Mouse (Mus musculus): ENCODE measurements around the gene Dcaf7. TPM values are rescaled to one million over a fixed set of nuclear protein-coding genes. Genes with fewer than 3 reads are reported as not detected.
"Not testable (repeated sequence)": the region's sequence is repeated elsewhere in the genome, so short reads cannot be mapped to it uniquely, and the experiment has no call there.

The Dcaf7 gene
- polyA plus RNA-seq (2012; rRNA removed) = 127 and 132 TPM in 2 replicates

DNA sequence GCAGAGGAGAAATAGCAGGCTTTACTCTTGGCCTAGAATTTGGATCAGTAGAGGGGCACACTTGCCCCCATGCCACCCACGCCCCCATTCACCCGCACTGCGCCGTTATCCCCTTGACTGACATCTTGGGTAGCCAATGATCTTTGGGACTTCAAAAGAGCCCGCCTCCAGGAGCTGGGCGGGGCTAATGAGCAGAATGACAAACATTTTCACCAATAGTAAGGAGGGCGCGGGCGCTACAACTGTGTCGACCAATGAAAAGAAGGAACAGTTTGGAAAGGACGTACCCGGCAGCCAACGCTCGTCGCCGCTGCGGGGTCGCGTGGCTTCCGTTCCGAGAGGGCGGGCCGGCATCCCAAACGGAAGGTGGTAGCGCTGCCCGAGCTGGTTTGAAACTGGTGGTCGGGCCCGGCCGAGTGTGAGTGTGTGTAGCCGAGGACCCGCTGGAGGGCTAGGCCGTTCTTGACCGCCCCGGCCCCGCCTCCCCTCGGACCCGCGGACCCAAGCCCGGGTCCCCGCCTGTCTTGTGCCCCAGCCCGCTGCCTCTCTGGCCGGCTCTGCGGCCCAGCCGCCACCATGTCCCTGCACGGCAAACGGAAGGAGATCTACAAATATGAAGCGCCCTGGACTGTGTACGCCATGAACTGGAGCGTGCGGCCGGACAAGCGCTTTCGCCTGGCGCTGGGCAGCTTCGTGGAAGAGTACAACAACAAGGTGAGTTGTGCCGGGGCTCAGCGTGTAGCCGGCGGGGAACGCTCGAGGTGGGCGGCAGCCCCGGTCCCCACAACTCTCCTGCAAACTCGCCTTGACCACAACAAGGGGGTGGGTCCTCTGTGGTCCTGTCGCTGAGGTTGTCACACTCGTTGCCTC is at the start of gene Dcaf7:
Dcaf7 (plus strand) TSS at position 325 of the 870 bp plus-strand sequence.
- peak; percentile 97 to 100 for DNase-seq (ENCODE audit: extremely low spot score in 1 of 2, low spot score in 1 of 2)

DNA sequence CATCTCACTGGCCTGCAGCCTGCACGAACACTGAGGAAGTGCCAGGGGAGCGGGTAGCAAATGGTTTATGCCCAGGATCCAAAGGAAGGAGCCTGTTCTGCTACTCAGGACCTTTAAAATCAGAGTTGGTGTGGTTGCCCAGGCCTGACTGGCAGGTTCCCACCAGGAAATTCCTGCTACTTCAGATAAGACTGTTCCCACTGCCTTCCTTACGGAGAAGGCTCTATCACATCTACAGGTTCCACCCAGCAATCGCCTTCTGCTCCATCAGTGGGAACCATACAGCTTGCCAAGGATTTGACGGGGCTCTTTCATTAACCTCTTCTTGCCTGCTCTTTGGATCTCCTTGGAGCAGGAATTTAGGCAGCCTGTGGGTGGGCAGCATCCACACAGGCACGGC is 49.2 kb upstream of the Dcaf7 start:
- DNase-seq (ENCODE audit: extremely low spot score in 1 of 2, low spot score in 1 of 2) = no peak

DNA sequence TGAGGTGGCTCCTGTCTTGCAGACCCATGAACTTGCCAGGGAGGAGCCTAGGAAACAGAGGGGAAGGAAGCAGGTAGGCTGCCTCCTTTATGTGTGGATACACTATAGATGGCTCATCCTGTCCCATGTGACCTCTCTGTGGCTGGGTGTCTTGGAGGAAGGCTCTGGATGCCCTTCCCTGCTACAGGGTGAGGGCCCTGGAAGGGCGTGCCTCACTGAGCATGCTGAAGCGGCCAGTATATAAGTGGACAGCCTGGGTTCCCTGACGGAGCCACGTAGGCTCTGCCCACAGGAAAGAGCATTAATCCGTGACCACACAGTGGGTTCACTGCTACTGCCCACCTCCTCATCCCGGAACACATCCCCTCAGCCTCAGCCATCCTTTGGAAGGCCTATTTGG is 47.2 kb upstream of the Dcaf7 start:
- no peak for DNase-seq (ENCODE audit: extremely low spot score in 1 of 2, low spot score in 1 of 2)

DNA sequence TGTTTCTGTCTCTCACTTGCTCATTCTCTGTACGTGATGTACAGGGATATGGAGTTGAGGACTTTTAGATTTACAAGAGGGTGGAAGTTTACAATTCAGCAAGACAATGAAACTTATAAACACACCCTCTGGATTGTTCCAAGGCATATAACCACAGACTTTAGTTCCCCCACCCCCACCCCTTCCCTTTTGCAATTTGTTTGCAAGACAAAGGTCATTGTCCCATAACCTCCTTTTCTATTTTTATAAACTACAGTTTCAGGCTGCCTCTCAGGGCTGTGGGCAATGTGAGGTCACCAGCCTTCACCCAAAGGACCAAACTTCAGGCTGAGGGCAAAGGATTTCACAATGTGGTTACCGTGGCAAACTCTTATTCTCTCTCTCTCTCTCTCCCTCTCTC is 46.4 kb upstream of the Dcaf7 start:
- DNase-seq (ENCODE audit: extremely low spot score in 1 of 2, low spot score in 1 of 2) = no peak

DNA sequence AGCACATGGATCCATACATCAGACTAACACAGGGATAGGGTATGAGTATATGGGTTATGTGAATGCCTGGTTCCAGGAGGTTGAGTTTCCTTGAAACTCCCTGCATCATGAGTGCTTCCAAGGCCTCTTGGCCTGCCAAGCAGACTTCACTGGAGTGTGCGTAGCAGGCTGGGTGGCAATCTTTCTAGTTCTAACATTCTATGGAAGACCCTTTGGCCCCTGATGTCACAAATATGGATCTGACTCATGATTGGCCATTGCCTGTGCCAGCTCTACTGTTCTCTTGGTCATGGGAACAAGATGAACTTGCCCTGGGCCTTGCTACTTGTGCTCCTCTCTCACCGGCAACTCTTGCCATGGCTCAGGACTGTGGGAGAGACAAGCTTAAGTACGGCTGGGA is 42.3 kb upstream of the Dcaf7 start, which contains the start of gene Ace3:
Ace3 (plus strand) TSS at position 301 of the 400 bp plus-strand sequence.
- DNase-seq (ENCODE audit: extremely low spot score in 1 of 2, low spot score in 1 of 2) = no peak

DNA sequence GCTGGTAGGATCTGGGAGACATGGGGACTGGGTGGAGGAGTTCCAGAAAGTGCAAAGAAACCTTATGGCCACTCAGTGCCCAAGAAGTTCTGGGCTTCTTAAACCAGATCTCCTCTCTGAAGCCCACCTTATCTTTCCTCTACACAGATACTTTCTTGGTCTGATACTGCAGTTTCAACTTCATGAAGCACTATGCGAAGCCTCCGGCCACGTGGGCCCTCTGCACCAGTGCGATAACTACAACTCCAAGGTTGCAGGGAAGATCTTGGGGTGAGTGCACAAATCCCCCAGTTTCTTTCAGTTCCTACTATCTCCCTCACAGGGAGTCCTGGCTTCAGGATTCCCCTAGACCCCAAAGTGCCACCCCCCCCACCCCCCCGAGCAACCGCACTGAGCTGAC is 36.6 kb upstream of the Dcaf7 start:
- DNase-seq (ENCODE audit: extremely low spot score in 1 of 2, low spot score in 1 of 2) = no peak

DNA sequence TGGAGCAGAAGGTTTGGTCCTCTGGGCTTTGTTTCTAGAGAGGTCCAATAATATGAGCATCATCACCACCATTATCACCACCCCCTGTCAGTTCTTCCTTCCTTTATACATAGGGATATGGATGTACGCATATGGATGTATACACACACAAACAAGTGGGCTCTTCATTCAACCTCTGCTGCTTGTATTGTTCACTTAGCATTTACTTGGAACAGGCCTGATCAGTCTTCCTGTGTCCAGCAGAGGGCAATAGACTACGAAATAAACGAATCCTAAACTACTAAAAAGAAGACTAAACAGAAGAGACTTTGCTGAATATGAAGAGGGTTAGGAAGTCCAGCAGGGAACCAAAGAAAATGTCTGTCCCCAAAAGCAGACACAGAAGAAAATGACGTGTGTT is 35.0 kb upstream of the Dcaf7 start:
- peak in 1 of 2 experiments; percentile 69 for DNase-seq (ENCODE audit: extremely low spot score in 1 of 2, low spot score in 1 of 2)

DNA sequence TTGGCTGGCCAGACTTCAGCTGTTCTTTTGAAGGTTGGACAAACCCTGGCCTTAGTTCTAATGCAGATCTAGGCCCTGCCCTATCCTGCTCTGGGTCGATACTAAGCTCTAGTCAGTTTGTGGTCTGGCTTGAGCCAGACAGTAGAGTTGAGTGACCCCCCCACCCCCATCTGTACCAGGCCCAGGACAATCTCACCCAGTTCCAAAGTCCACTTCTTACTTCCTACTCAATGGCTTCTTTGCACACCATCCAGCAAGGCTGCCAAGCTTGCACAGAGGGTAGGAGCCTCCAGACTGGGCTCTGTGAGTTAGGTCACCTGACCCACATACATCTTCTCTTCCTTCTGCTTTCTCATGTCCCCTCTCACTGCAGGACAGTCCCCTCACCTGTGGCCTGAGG is 32.1 kb upstream of the Dcaf7 start:
- DNase-seq (ENCODE audit: extremely low spot score in 1 of 2, low spot score in 1 of 2) = no peak

DNA sequence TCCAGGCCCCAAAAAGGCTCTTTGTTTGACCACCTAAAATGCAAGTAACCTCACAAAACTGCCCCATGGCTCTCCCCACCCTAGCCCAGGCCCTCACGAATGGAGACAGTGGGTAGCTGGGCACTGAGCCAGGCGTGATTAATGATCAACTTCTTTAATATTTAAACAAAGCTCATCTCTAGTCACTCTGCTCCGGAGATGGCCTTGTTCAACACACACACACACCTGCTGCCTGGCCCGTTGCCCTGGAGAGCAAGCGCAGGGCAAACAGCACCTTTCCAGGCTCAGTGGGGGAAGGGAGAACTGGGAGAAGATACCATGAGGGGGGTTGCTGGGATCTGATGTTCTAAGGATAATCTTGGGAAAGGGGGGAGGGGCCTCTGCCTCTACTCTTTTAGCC is 30.7 kb upstream of the Dcaf7 start:
- no peak for DNase-seq (ENCODE audit: extremely low spot score in 1 of 2, low spot score in 1 of 2)

DNA sequence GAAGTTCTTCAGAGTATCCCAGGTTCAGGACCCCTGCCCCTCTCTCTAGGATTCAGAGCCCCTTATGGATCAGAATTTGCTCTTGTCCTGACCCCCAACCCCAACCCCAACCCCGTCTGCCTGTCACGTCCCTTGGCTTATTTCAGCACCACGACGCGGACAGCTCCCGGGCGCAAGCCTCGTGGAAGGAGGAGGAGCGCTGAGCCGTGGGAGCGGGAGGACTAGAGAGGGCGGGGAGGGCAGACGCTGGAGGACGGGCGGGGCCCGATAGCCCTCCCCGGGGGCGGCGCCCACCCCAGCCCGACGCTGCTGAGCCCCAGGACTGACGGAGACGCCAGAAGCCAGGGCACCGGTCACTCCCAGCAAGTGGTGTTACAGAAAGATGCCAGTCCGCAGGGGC is 28.9 kb upstream of the Dcaf7 start, which contains the start of gene Kcnh6:
Kcnh6 (plus strand) TSS at position 304 of the 400 bp plus-strand sequence.
- no peak for DNase-seq (ENCODE audit: extremely low spot score in 1 of 2, low spot score in 1 of 2)

DNA sequence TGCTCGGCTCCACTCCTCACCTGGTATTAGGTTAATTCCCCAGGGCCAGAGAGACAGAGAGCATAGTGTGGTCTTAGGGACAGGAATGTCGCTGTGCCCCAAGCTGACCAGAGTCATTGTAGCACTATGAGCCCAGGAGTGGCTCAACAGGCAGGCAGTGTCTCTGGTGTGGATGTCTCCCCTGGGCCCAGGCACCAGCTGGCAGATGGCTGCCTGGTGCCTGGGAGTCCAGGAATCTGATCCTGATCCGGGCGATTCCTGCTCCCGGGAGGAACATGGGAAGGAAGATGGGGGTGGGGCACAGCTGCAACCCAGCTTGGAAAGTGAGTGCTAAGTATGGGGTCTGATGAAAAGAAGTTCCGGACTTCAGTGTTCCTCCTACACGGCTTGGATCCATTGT is 24.0 kb upstream of the Dcaf7 start:
- no peak for DNase-seq (ENCODE audit: extremely low spot score in 1 of 2, low spot score in 1 of 2)

DNA sequence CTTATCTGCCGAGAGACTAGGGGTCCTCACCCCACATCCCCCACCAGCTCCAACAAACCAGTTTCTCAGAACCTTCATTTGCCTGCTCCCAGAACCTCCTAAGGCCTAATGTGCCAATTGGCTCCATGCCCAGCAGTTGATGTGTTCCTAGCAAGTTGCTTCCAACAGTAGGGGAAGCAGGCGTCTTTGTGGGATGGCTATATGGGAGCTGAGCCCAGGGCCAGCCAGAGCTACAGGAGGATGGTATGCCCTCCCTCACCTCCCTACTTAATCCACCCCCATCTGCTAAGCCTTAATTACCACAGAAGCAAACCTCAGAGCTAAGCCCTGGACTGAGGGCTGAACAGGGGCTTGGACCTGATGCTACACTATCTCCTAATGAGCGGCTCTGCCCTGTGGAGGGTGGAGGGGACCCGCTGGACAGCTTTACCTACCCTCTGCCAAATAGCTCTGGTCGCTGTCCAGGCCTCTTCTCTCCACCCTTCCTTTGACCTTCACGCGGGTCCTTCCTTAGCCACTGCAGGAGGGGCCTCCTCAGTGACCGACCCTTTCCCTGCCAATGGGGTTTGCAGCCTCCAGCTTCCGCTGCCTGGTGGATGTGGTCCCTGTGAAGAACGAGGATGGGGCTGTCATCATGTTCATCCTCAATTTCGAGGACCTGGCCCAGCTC is 23.0 kb upstream of the Dcaf7 start:
- DNase-seq (ENCODE audit: extremely low spot score in 1 of 2, low spot score in 1 of 2) = peak in 1 of 2 experiments; percentile 56

DNA sequence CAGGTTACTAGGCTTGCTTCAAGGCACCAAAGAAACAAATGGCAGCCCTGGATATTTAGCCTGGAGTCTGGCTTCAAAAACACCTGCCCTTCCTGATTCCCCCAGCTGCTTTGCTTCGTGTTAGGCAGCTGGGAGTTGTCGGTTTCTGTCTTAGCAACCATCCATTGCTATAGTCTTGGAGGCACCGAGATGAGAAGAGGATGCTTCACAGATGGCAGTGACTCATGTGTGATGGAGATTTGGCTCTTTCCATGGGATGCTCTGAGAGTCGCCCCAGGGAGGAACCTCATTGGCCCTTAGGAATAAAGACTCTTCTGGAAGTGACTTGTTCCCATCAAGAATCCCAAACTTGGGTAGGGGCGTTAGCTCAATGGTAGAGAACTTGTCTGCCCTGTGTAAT is 20.2 kb upstream of the Dcaf7 start:
- peak in 1 of 2 experiments; percentile 44 for DNase-seq (ENCODE audit: extremely low spot score in 1 of 2, low spot score in 1 of 2)

DNA sequence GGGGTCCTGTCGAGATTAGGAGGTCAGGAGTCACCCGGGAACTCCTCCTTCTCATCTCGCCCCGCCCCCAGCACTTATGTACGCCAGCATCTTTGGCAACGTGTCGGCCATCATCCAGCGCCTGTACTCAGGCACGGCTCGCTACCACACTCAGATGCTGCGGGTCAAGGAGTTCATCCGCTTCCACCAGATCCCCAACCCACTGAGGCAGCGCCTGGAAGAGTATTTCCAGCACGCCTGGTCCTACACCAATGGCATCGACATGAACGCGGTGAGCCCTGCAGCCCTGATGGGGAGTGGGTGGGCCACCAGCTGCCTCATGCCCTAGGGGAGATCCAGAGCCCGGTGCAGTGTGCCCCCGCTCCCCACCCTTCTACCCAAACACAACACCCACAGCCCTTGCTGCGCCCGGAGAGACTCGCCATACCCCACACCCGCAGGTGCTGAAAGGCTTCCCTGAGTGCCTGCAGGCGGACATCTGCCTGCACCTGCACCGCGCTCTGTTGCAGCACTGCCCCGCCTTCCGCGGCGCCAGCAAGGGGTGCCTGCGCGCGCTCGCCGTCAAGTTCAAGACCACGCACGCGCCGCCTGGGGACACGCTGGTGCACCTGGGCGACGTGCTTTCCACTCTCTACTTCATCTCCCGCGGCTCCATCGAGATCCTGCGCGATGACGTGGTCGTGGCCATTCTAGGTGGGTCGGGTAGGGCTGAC is 16.5 kb upstream of the Dcaf7 start:
- peak in 1 of 2 experiments; percentile 54 for DNase-seq (ENCODE audit: extremely low spot score in 1 of 2, low spot score in 1 of 2)

DNA sequence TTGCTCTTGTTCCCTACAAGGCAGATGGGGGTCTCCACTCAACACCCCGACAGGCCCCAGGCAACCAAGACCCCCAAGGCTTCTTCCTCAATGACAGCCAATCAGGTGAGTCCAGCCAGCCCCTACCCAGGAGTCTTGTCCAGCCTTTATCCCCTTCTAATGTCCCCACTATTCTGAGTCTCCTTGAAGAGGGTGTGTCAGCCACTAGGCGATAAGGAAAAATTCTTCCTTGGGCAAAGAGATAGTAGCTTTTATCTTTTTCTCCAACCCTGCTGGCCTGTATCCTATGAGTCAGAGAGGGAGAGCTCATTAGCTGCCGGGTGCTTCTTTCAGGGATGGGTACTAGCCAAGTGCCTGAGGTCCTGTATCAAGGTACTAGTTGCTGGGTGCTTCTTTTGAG is 10.9 kb upstream of the Dcaf7 start:
- DNase-seq (ENCODE audit: extremely low spot score in 1 of 2, low spot score in 1 of 2) = no peak

DNA sequence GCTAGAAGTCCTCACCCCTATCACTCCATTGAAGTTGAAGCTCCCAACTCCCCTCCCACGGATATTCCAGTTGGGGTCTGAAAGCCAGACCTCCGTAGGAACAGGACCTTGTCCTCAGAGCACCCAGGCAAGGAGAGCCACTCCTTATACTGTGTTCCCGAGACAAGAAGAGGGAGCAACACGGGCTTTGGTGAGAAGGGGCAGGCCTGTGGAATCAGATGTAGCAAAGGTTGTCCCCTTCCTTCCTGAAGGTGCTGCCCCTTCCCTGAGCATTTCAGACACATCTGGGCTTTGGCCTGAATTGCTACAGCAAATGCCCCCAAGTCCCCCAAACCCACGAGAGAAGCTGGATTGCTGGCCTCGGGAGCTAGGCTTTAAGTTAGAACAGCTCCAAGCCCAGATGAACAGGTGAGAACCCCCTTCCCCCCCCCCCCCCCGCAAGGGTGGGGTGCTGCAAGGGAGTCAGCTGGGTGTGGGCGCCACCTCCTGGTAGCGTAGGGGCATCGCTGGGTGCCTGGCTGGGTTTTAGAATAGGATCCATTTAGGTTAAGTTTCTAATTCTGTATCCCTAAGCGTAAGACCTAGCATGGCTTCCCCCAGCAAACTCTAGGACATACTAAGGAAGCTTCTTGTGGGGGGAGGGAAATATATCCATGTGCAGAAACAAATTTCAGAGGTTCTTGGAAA is 10.1 kb upstream of the Dcaf7 start:
- DNase-seq (ENCODE audit: extremely low spot score in 1 of 2, low spot score in 1 of 2) = peak; percentile 44 to 84

DNA sequence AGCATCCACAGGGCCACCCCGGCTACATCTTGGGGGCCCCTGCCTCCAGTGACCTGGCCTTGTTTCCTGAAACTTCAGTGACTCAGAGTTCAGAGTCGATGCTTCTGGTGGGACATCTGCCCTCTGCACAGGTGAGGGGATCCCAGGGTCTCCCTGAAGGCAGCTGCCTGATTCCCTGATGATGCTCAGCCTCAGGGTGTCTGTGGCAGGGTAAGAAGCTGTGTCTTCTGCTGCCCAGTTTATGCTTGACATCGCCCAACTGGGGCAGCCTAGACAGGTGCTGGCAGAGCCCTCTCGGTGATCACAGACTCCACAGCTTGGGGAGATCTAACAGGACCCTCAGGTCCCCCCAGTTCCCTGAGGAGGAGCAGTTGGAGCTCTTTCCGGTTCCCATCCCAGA is 9.1 kb upstream of the Dcaf7 start:
- no peak for DNase-seq (ENCODE audit: extremely low spot score in 1 of 2, low spot score in 1 of 2)

DNA sequence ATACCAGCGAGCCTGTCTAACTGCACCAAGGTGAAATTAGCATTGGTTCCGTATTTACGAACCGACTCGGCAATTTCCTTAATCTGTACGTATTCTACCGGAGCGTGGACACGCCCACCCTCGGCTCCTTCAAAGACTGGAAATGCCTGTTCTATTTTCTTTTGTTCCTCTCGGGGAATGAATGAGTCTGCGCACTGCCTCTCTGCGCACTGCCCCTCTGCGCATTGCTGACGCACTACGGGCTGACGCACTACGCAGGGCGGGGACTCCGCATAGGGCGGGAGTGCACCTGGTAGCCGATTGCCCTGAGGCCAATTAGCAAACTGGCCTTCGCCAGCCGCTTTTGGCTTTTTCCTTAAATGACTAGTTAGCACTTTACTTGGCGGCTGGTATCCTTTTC is 4.6 kb upstream of the Dcaf7 start:
- DNase-seq (ENCODE audit: extremely low spot score in 1 of 2, low spot score in 1 of 2) = not testable (repeated sequence)

DNA sequence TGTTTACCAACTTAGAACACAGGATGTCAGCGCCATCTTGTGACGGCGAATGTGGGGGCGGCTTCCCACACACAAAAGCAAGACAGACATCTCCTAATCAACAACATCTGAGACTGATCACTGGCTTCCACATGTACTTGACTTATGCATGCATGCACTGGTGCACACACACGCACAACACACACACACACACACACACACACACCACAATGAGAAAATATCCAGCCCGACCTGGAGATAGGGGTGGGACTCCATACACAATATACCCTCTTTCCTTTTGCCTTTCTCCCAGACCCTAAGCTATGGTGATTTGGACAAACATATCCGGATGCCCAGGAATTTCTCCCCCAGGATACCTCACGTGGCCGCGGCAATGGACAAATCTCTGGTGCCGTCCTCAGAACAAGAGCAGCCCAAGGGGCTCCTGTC is 3.2 kb upstream of the Dcaf7 start:
- DNase-seq (ENCODE audit: extremely low spot score in 1 of 2, low spot score in 1 of 2) = peak in 1 of 2 experiments; percentile 26

DNA sequence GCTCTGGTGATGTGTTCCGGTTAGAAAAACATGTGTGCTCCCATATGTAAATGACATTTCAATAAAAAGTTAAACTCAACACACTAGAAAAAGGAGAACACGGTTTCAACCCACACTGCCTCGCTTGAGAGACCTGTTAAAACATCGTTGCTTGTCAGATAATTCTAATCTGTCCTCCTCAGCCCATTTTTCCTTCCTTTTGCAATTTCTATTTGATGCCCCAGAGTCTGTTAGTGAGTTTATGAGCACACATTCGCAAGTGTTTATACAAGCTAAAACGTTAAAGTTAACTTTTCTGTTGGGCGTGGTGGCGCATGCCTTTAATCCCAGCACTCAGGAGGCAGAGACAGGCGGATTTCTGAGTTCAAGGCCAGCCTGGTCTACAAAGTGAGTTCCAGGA is 1.7 kb upstream of the Dcaf7 start:
- no peak for DNase-seq (ENCODE audit: extremely low spot score in 1 of 2, low spot score in 1 of 2)

DNA sequence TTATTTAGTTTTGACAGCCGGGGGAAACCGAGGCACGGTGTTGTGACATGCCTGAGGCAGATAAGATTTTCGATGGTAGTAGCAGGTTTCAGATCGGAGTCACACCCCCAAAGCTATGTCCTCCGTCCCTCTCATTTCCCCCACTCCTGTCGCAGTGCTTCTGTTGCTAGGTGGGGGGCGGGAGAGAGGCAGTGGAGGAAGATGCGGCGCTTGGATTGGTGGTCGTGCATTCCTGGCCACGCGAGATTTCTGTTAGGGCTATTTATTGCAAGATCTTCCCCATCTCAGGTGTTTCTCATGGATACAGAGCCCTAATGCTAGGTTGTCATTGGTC is 713 bp downstream of the Dcaf7 start:
- peak; percentile 69 to 77 for DNase-seq (ENCODE audit: extremely low spot score in 1 of 2, low spot score in 1 of 2)

Data from frontal cortex, adult 2 months (tissue).